Mouse (Mus musculus): ENCODE measurements around the gene Extl1.

- TF ChIP-seq FLI1 (IDR thresholded peaks at IDR 0.05; ENCODE audit: low read length) (no peak), GATA1 (IDR thresholded peaks at IDR 0.05; ENCODE audit: borderline replicate concordance, low read length) (no peak)
Measured at GRCm38 (mm10) chr4:134400206-134400605, 16.6 kb upstream of the Extl1 start.

Data from megakaryocyte, embryonic 14.5 days (primary cell).